Mouse (Mus musculus) kidney, adult 8-10 months (tissue): ENCODE results near the gene Tmc3.

ENCODE experiments used
- DNase-seq, 2 experiments: peaks; one replicate each; pipeline ENCODE4 v3.0.0; 2022

The Tmc3 gene

GRCm38 (mm10) chr7:83671573-83671972 lies 86.8 kb downstream of the Tmc3 start:
- DNase-seq: no peak
